Mouse (Mus musculus) lung, adult 2 months (tissue): ENCODE data around the gene Creb1.

Experiments used
- CTCF ChIP-seq: fragments of 200-500 bp; IDR thresholded peaks from 2 replicates; pipeline ENCODE4 v1.5.1; 2011; ENCODE audit warnings: mild to moderate bottlenecking, low read length, control low read depth; ENCODE audit not compliant: insufficient read depth
- POLR2A ChIP-seq: fragments of 200-500 bp; IDR thresholded peaks from 2 replicates; pipeline ENCODE4 v1.6.1; 2011; ENCODE audit warnings: low read depth, mild to moderate bottlenecking, control low read depth, low read length, borderline replicate concordance; ENCODE audit errors: extremely low read depth

DNA sequence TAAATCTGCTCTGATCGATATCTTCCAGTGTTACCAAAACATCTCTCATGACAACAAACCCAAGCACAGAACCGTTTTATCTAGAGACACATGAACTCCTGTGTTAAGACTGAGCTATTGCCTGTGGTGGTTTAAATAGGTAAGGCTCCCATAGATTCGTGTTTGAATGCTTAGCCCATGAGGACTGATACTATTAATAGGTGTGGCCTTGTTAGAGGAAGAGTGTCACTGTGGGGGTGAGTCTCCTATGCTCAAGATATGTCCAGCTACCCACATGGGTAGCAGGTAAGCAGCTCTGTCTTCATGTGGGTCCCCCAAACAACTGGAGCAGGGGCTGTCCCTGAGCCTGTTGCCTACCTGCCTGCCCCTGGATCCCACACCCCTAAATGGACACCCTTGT is 15.9 kb upstream of the Creb1 start:
- no peak for TF ChIP-seq CTCF
- TF ChIP-seq POLR2A, result no peak
